Mouse (Mus musculus) heart, embryonic 13.5 days (tissue): ENCODE data around the gene Nfyc. TPM values are rescaled to one million over a fixed set of nuclear protein-coding genes. Genes with fewer than 3 reads are reported as not detected.

Experiments used
- ATAC-seq: fragments of 200-750 bp; cut with Nextera tagmentation; 2 replicates; pipeline ENCODE4 v1.8.0; 2017; ENCODE audit warnings: moderate TSS enrichment; ENCODE audit not compliant: insufficient number of reproducible peaks, low FRiP score, low TSS enrichment; ENCODE audit errors: extremely low read depth
- H3K27ac ChIP-seq: fragments of 300-500 bp; sonication (generic); replicated peaks from 2 replicates; pipeline ENCODE4 v1.5.1; 2015; ENCODE audit warnings: moderate library complexity, mild to moderate bottlenecking, inconsistent platforms
- H3K27me3 ChIP-seq: fragments of 300-500 bp; sonication (generic); replicated peaks from 2 replicates; pipeline ENCODE4 v1.6.1; 2015; ENCODE audit warnings: mild to moderate bottlenecking, inconsistent platforms
- H3K36me3 ChIP-seq: fragments of 300-500 bp; sonication (generic); 2 replicates; pipeline ENCODE4 v1.6.1; 2015; ENCODE audit warnings: mild to moderate bottlenecking, inconsistent platforms
- H3K4me1 ChIP-seq: fragments of 300-500 bp; sonication (generic); 2 replicates; pipeline ENCODE4 v1.6.1; 2015; ENCODE audit warnings: inconsistent platforms
- H3K4me2 ChIP-seq: fragments of 300-500 bp; sonication (generic); 2 replicates; pipeline ENCODE4 v1.6.1; 2015; ENCODE audit warnings: inconsistent platforms, mild to moderate bottlenecking, moderate library complexity
- H3K4me3 ChIP-seq: fragments of 300-500 bp; sonication (generic); 2 replicates; pipeline ENCODE4 v1.5.1; 2015; ENCODE audit warnings: moderate library complexity, mild to moderate bottlenecking, inconsistent platforms
- H3K9ac ChIP-seq: fragments of 300-500 bp; sonication (generic); 2 replicates; pipeline ENCODE4 v1.6.1; 2015; ENCODE audit warnings: inconsistent platforms, mild to moderate bottlenecking, moderate library complexity
- H3K9me3 ChIP-seq: fragments of 300-500 bp; sonication (generic); 2 replicates; pipeline ENCODE4 v1.6.1; 2016; ENCODE audit warnings: inconsistent platforms
- WGBS: fragments of 180-500 bp; shearing (Covaris S2); methylation state at CpG from one replicate; pipeline ENCODE4 v1.1.7; 2015; ENCODE audit warnings: mixed read lengths; 5-methylcytosine and 5-hydroxymethylcytosine counted together
- polyA plus RNA-seq: library from polyadenylated mRNA; unstranded; fragments of >200 nt; fragmentation: Nextera tagmentation; extraction: Ambion mirVana; gene quantifications from 2 replicates; pipeline ENCODE4 v1.2.1, GENCODE M21; 2015

The Nfyc gene
- polyA plus RNA-seq, 1 experiment from 2014 or later: 97.4 TPM

GRCm38 (mm10) chr4:120825577-120826326 is 5.6 kb downstream of the Nfyc start:
- under 1% methylated on average over 48 of the region's 55 CpGs for WGBS
- no peaks in the 10 kb centered on the region for H3K9me3 ChIP-seq
- no peaks in the 10 kb centered on the region for H3K27me3 ChIP-seq
- H3K27ac ChIP-seq: peak overlapping the region; percentile 100
- H3K9ac ChIP-seq: peak overlapping the region; percentile 99
- H3K4me2 ChIP-seq: peak overlapping the region; percentile 92
- H3K36me3 ChIP-seq: peaks cover 8% of the 10 kb centered on the region; the same call in 1 of the 2 replicates
- H3K4me3 ChIP-seq: peak overlapping the region; percentile 85
- peak; percentile 94 for ATAC-seq
- H3K4me1 ChIP-seq: peaks cover 39% of the 10 kb centered on the region

- Histone ChIP-seq H3K27me3 (no peaks in the 10 kb centered on the region), H3K27ac (peak overlapping the region; percentile 100)
- under 1% methylated on average over 44 of the region's 53 CpGs for WGBS
These were observed 6.2 kb downstream of the Nfyc start for GRCm38 (mm10) chr4:120825100-120825553.

GRCm38 (mm10) chr4:120822191-120822911 is 9.0 kb downstream of the Nfyc start:
- H3K4me1 ChIP-seq: peaks cover 70% of the 10 kb centered on the region
- H3K36me3 ChIP-seq: peaks cover 8% of the 10 kb centered on the region; the same call in 1 of the 2 replicates
- H3K9me3 ChIP-seq: no peaks in the 10 kb centered on the region
- no peak overlapping the region for H3K4me3 ChIP-seq
- ATAC-seq: no peak
- H3K9ac ChIP-seq: no peak overlapping the region
- 0 out of 2 replicates have a peak overlapping the region, but pooled peaks have one; percentile 9 for H3K27ac ChIP-seq
- WGBS: 90% methylated on average over 2 of the region's 2 CpGs
- H3K27me3 ChIP-seq: no peaks in the 10 kb centered on the region
- H3K4me2 ChIP-seq: no peak overlapping the region

More at GRCm38 (mm10) chr4:120825100-120825553, 6.2 kb downstream of the Nfyc start:
- Histone ChIP-seq H3K36me3 (peaks cover 8% of the 10 kb centered on the region; the same call in 1 of the 2 replicates), H3K4me1 (peaks cover 45% of the 10 kb centered on the region), H3K4me2 (peak overlapping the region; percentile 92), H3K4me3 (peak overlapping the region; percentile 85), H3K9ac (peak overlapping the region; percentile 99), H3K9me3 (no peaks in the 10 kb centered on the region)
- peak; percentile 94 for ATAC-seq

GRCm38 (mm10) chr4:120819871-120820270 is 11.5 kb downstream of the Nfyc start:
- Histone ChIP-seq H3K9ac (no peak overlapping the region), H3K4me3 (no peak overlapping the region), H3K36me3 (peaks cover 8% of the 10 kb centered on the region; the same call in 1 of the 2 replicates), H3K4me2 (no peak overlapping the region), H3K27me3 (no peaks in the 10 kb centered on the region), H3K9me3 (no peaks in the 10 kb centered on the region), H3K4me1 (peaks cover 77% of the 10 kb centered on the region), H3K27ac (no peak overlapping the region)
- WGBS: 97% methylated on average over 2 of the region's 2 CpGs
- no peak for ATAC-seq

- no peak for ATAC-seq
- WGBS: 23% methylated on average over 1 of the region's 1 CpGs
- H3K4me3 ChIP-seq: no peak overlapping the region
- no peak overlapping the region for H3K4me2 ChIP-seq
- H3K9me3 ChIP-seq: no peaks in the 10 kb centered on the region
- H3K27me3 ChIP-seq: no peaks in the 10 kb centered on the region
- H3K4me1 ChIP-seq: peaks cover 76% of the 10 kb centered on the region
- H3K36me3 ChIP-seq: peaks cover 8% of the 10 kb centered on the region; the same call in 1 of the 2 replicates
- H3K9ac ChIP-seq: no peak overlapping the region
- no peak overlapping the region for H3K27ac ChIP-seq
These were observed 12.1 kb downstream of the Nfyc start for GRCm38 (mm10) chr4:120819296-120819695.

GRCm38 (mm10) chr4:120817951-120818350 is 13.4 kb downstream of the Nfyc start:
- H3K9me3 ChIP-seq: no peaks in the 10 kb centered on the region
- WGBS: 50% methylated on average over 2 of the region's 2 CpGs

GRCm38 (mm10) chr4:120817002-120817774 is 14.2 kb downstream of the Nfyc start:
- Histone ChIP-seq H3K4me2 (peak overlapping the region; percentile 72), H3K9ac (peak overlapping the region; percentile 77; the same call in 1 of the 2 replicates), H3K4me1 (peaks cover 74% of the 10 kb centered on the region), H3K9me3 (no peaks in the 10 kb centered on the region), H3K27me3 (no peaks in the 10 kb centered on the region), H3K4me3 (peak overlapping the region; percentile 67; the same call in 1 of the 2 replicates), H3K27ac (peak overlapping the region; percentile 95), H3K36me3 (no peaks in the 10 kb centered on the region)
- 15% methylated on average over 3 of the region's 3 CpGs for WGBS
- no peak for ATAC-seq

More at GRCm38 (mm10) chr4:120817951-120818350, 13.4 kb downstream of the Nfyc start:
- H3K36me3 ChIP-seq: peaks cover 2% of the 10 kb centered on the region; the same call in 1 of the 2 replicates
- no peak overlapping the region; the same call in 1 of the 2 replicates for H3K9ac ChIP-seq
- no peaks in the 10 kb centered on the region for H3K27me3 ChIP-seq
- H3K27ac ChIP-seq: peak overlapping the region; percentile 95
- no peak overlapping the region for H3K4me3 ChIP-seq
- ATAC-seq: no peak
- peak overlapping the region; percentile 72; the same call in 1 of the 2 replicates for H3K4me2 ChIP-seq
- H3K4me1 ChIP-seq: peaks cover 74% of the 10 kb centered on the region

- ATAC-seq: peak; percentile 78
- peaks cover 81% of the 10 kb centered on the region for H3K4me1 ChIP-seq
These were observed 15.6 kb downstream of the Nfyc start for GRCm38 (mm10) chr4:120815622-120816334.

GRCm38 (mm10) chr4:120815163-120815562 is 16.2 kb downstream of the Nfyc start:
- no peaks in the 10 kb centered on the region for H3K36me3 ChIP-seq
- H3K4me2 ChIP-seq: peak overlapping the region; percentile 72
- peaks cover 81% of the 10 kb centered on the region for H3K4me1 ChIP-seq
- H3K27me3 ChIP-seq: no peaks in the 10 kb centered on the region
- no peak for ATAC-seq
- H3K9ac ChIP-seq: peak overlapping the region; percentile 86
- peak overlapping the region; percentile 95 for H3K27ac ChIP-seq
- WGBS: 7% methylated on average over 4 of the region's 4 CpGs
- H3K9me3 ChIP-seq: no peaks in the 10 kb centered on the region
- H3K4me3 ChIP-seq: peak overlapping the region; percentile 67

More at GRCm38 (mm10) chr4:120815622-120816334, 15.6 kb downstream of the Nfyc start:
- Histone ChIP-seq H3K4me2 (peak overlapping the region; percentile 72), H3K9ac (peak overlapping the region; percentile 86), H3K4me3 (peak overlapping the region; percentile 67), H3K9me3 (no peaks in the 10 kb centered on the region), H3K27me3 (no peaks in the 10 kb centered on the region), H3K27ac (peak overlapping the region; percentile 95), H3K36me3 (no peaks in the 10 kb centered on the region)
- WGBS: 6% methylated on average over 10 of the region's 10 CpGs

GRCm38 (mm10) chr4:120814171-120814570 is 17.2 kb downstream of the Nfyc start:
- Histone ChIP-seq H3K27ac (peak overlapping the region; percentile 95), H3K4me1 (peaks cover 82% of the 10 kb centered on the region), H3K9ac (peak overlapping the region; percentile 86), H3K4me3 (peak overlapping the region; percentile 67), H3K9me3 (no peaks in the 10 kb centered on the region), H3K36me3 (no peaks in the 10 kb centered on the region), H3K4me2 (peak overlapping the region; percentile 72), H3K27me3 (no peaks in the 10 kb centered on the region)
- WGBS: 10% methylated on average over 4 of the region's 4 CpGs
- no peak for ATAC-seq
